Comparison of ENCODE assay signal across 23 mouse cellular contexts in genomic region chr2:71936711-71937110, GRCm38 (mm10).
"Had no signal": no experiment of that assay in that cellular context is flagged by ENCODE, and none has a peak within 500 bp of the region (broad histone marks: within the 10 kb centered on the region; RNA-seq: fewer than 3 reads in every experiment).

No protein-coding gene starts in this region.

- H3K27ac ChIP-seq: heart, embryonic 10.5 days; hindbrain, embryonic 13.5 days; hindbrain, embryonic 15.5 days; hindbrain, postnatal 0 days; kidney, embryonic 15.5 days; kidney, postnatal 0 days; limb, embryonic 13.5 days; limb, embryonic 15.5 days; liver, embryonic 12.5 days; liver, embryonic 14.5 days had no signal

- H3K4me3 ChIP-seq: heart, embryonic 10.5 days; heart, embryonic 12.5 days; hindbrain, embryonic 13.5 days; hindbrain, embryonic 15.5 days; kidney, embryonic 15.5 days; limb, embryonic 13.5 days; limb, embryonic 15.5 days; liver, embryonic 12.5 days had no signal

- DNase-seq: forebrain, postnatal 0 days; gastrocnemius, postnatal 14 days; gastrocnemius, postnatal 36 days; heart, adult 18-20 months; heart, postnatal 10 days; heart, postnatal 36 days; kidney, adult 11 months; kidney, adult 2 months; kidney, adult 9 months; kidney, postnatal 14 days; kidney, postnatal 36 days; left cerebral cortex, postnatal 4 days had no signal
